Comparison of ENCODE assay signal across 26 mouse cellular contexts in genomic region chr1:73236867-73237266, GRCm38 (mm10).
DNase-seq lines count a peak whose midpoint lies in the region; ATAC-seq and TF ChIP-seq lines count a peak whose summit lies in the region.
"Had no signal": no experiment of that assay in that cellular context is flagged by ENCODE, and none has a peak within 500 bp of the region (broad histone marks: within the 10 kb centered on the region; RNA-seq: fewer than 3 reads in every experiment).

No protein-coding gene starts in this region.

- peaks cover 7% of the 10 kb centered on the region; the same call in 1 of the 2 replicates for H3K4me1 ChIP-seq in kidney, adult 2 months (ENCODE audit: control insufficient read depth, insufficient read depth, low read length)
- H3K4me1 ChIP-seq in cerebellum, adult 2 months (ENCODE audit: control insufficient read depth, insufficient read depth, low read length), result peaks cover 7% of the 10 kb centered on the region; the same call in 1 of the 2 replicates
- H3K4me1 ChIP-seq in hindbrain, embryonic 13.5 days (replicated peaks), result no peaks in the 10 kb centered on the region
- H3K4me1 ChIP-seq: forebrain, embryonic 15.5 days; limb, embryonic 10.5 days; liver, embryonic 15.5 days; lung, embryonic 15.5 days; megakaryocyte, embryonic 14.5 days; neural tube, embryonic 13.5 days had no signal

- peak; percentile 12 for DNase-seq in adrenal gland, adult 2 months
- no peak for DNase-seq in adrenal gland, postnatal 36 days
- peak; percentile 23 for DNase-seq in kidney, adult 2 months
- no peak for DNase-seq in kidney, postnatal 10 days
- peak; percentile 43 to 69 for DNase-seq in cerebellum, adult 2 months
- DNase-seq in cerebellum, postnatal 25 days, result peak; percentile 35 to 38
- no peak for DNase-seq in T-cell, adult 2 months (ENCODE audit: low spot score)
- DNase-seq: adrenal gland, postnatal 14 days; kidney, adult 11 months; kidney, postnatal 14 days; liver; lung, postnatal 36 days; midbrain, embryonic 14.5 days; spleen, adult 18-20 months had no signal

- no peak for ATAC-seq in hindbrain, embryonic 13.5 days (ENCODE audit: low FRiP score)
- ATAC-seq: forebrain, embryonic 15.5 days; hindbrain, postnatal 0 days had no signal

- 75% methylated on average over 3 of the region's 3 CpGs for WGBS in kidney, adult 2 months
- 16% methylated on average over 3 of the region's 3 CpGs for WGBS in cerebellum, adult 2 months
- WGBS in hindbrain, embryonic 13.5 days, result 72% methylated on average over 3 of the region's 3 CpGs

- H3K4me3 ChIP-seq in kidney, adult 2 months (ENCODE audit: insufficient read depth, low read depth, low read length), result no peak overlapping the region
- H3K4me3 ChIP-seq in cerebellum, adult 2 months (replicated peaks; ENCODE audit: insufficient read depth, low read depth, low read length), result no peak overlapping the region
- no peak overlapping the region for H3K4me3 ChIP-seq in hindbrain, embryonic 13.5 days
- H3K4me3 ChIP-seq: embryonic facial prominence, embryonic 10.5 days; forebrain, embryonic 15.5 days; hindbrain, embryonic 10.5 days; limb, embryonic 10.5 days; liver, embryonic 15.5 days; lung, embryonic 15.5 days; megakaryocyte, embryonic 14.5 days; myocyte; neural tube, embryonic 13.5 days had no signal

- H3K27me3 ChIP-seq in kidney, adult 2 months (replicated peaks; ENCODE audit: control insufficient read depth, insufficient read depth, low read length), result no peaks in the 10 kb centered on the region
- no peaks in the 10 kb centered on the region for H3K27me3 ChIP-seq in cerebellum, adult 2 months (ENCODE audit: control insufficient read depth, insufficient read depth, low read length)
- no peaks in the 10 kb centered on the region for H3K27me3 ChIP-seq in hindbrain, embryonic 13.5 days
- H3K27me3 ChIP-seq: forebrain, embryonic 15.5 days; liver, embryonic 15.5 days; lung, embryonic 15.5 days; megakaryocyte, embryonic 14.5 days; neural tube, embryonic 13.5 days had no signal

- H3K9me3 ChIP-seq in hindbrain, embryonic 13.5 days, result no peaks in the 10 kb centered on the region
- H3K9me3 ChIP-seq: embryonic facial prominence, embryonic 10.5 days; forebrain, embryonic 15.5 days; hindbrain, embryonic 10.5 days; limb, embryonic 10.5 days; liver, embryonic 15.5 days; lung, embryonic 15.5 days; neural tube, embryonic 13.5 days had no signal

- no peaks in the 10 kb centered on the region for H3K36me3 ChIP-seq in kidney, adult 2 months (ENCODE audit: control insufficient read depth, insufficient read depth, low read length)
- H3K36me3 ChIP-seq in hindbrain, embryonic 13.5 days, result no peaks in the 10 kb centered on the region
- H3K36me3 ChIP-seq: embryonic facial prominence, embryonic 10.5 days; forebrain, embryonic 15.5 days; hindbrain, embryonic 10.5 days; limb, embryonic 10.5 days; liver, embryonic 15.5 days; lung, embryonic 15.5 days; neural tube, embryonic 13.5 days had no signal

- no peak for TF ChIP-seq CTCF in kidney, adult 2 months (conservative IDR thresholded peaks at IDR 0.05; ENCODE audit: insufficient read depth, insufficient read length, low read depth, low read length)
- no peak for TF ChIP-seq CTCF in cerebellum, adult 2 months (IDR thresholded peaks at IDR 0.05; ENCODE audit: borderline replicate concordance, insufficient read depth, low read depth, low read length)

- H3K27ac ChIP-seq in kidney, adult 2 months (ENCODE audit: insufficient read depth, low read depth, low read length), result no peak overlapping the region
- no peak overlapping the region for H3K27ac ChIP-seq in cerebellum, adult 2 months (ENCODE audit: insufficient read depth, low read length)
- no peak overlapping the region for H3K27ac ChIP-seq in hindbrain, embryonic 13.5 days
- H3K27ac ChIP-seq: embryonic facial prominence, embryonic 10.5 days; forebrain, embryonic 15.5 days; hindbrain, embryonic 10.5 days; hindbrain, postnatal 0 days; limb, embryonic 10.5 days; liver, embryonic 15.5 days; lung, embryonic 15.5 days; neural tube, embryonic 13.5 days had no signal

- H3K4me2 ChIP-seq in hindbrain, embryonic 13.5 days, result no peak overlapping the region
- H3K4me2 ChIP-seq: forebrain, embryonic 15.5 days; heart, embryonic 11.5 days; liver, embryonic 15.5 days; lung, embryonic 15.5 days; neural tube, embryonic 13.5 days had no signal

- TF ChIP-seq POLR2A in kidney, adult 2 months (IDR thresholded peaks at IDR 0.05; ENCODE audit: low read depth, low read length), result no peak
- TF ChIP-seq POLR2A in cerebellum, adult 2 months (IDR thresholded peaks at IDR 0.05; ENCODE audit: borderline replicate concordance, insufficient read depth, low read length), result no peak

- no peak overlapping the region for H3K9ac ChIP-seq in hindbrain, embryonic 13.5 days
- H3K9ac ChIP-seq: forebrain, embryonic 15.5 days; liver, embryonic 15.5 days; lung, embryonic 15.5 days; neural tube, embryonic 13.5 days had no signal

Comparison
In these comparisons a context has a peak if more than half of its experiments do, and no peak if none do; other contexts are left out.
1. DNase-seq: peak in adrenal gland, adult 2 months (single experiment), kidney, adult 2 months (single experiment), cerebellum, adult 2 months (2 of 2) and cerebellum, postnatal 25 days (2 of 2); none in adrenal gland, postnatal 36 days (0 of 2), kidney, postnatal 10 days (single experiment) and T-cell, adult 2 months (single experiment).